In the genomic region with DNA sequence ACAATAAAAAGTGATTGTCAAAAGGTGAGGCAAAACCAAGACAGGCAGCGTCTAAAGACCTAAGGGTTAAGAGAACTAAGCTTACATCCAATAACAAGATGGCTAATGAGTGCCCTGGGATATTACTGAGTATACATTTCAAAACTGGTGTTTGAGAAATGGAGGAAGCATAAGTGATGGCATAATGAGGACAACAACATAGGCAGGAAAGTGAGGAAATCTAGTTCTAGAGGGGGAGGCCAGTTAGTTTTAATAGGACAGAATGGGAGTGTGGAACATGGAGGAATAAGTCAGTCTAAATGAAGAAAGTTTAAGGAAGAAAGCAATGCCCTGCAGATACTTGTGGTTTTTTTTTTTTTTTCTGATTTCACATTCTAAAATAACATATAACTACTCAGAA, we compare ENCODE assay signal across 21 mouse cellular contexts. TPM values are rescaled to one million over a fixed set of nuclear protein-coding genes. Genes with fewer than 3 reads are reported as not detected.
"Had no signal": no experiment of that assay in that cellular context is flagged by ENCODE, and none has a peak within 500 bp of the region (broad histone marks: within the 10 kb centered on the region; RNA-seq: fewer than 3 reads in every experiment).

No protein-coding gene starts in this region.

- H3K4me2 ChIP-seq: lung, embryonic 15.5 days; midbrain, embryonic 11.5 days; midbrain, embryonic 13.5 days; midbrain, embryonic 15.5 days; neural tube, embryonic 12.5 days; stomach, embryonic 15.5 days had no signal

- H3K27me3 ChIP-seq: lung, embryonic 15.5 days; megakaryocyte, embryonic 14.5 days; midbrain, embryonic 13.5 days; midbrain, embryonic 15.5 days; neural tube, embryonic 12.5 days; stomach, embryonic 15.5 days had no signal

- H3K4me3 ChIP-seq: lung, embryonic 15.5 days; megakaryocyte, embryonic 14.5 days; midbrain, embryonic 13.5 days; midbrain, embryonic 15.5 days; neural tube, embryonic 12.5 days; stomach, embryonic 15.5 days had no signal

- H3K27ac ChIP-seq: liver, embryonic 14.5 days; lung, embryonic 15.5 days; macrophage; midbrain, embryonic 13.5 days; midbrain, embryonic 15.5 days; neural tube, embryonic 12.5 days; stomach, embryonic 15.5 days; stomach, postnatal 0 days had no signal

- DNase-seq: lung, adult 18-20 months; lung, postnatal 14 days; lung, postnatal 36 days; right cerebral cortex, postnatal 14 days; thymus, adult 2 months; thymus, postnatal 25 days had no signal

- H3K9ac ChIP-seq: liver, embryonic 14.5 days; lung, embryonic 15.5 days; midbrain, embryonic 13.5 days; midbrain, embryonic 15.5 days; neural tube, embryonic 12.5 days; stomach, embryonic 15.5 days had no signal

- H3K36me3 ChIP-seq: lung, embryonic 15.5 days; midbrain, embryonic 13.5 days; midbrain, embryonic 15.5 days; neural tube, embryonic 12.5 days; stomach, embryonic 15.5 days had no signal

- H3K4me1 ChIP-seq: lung, embryonic 15.5 days; megakaryocyte, embryonic 14.5 days; midbrain, embryonic 13.5 days; midbrain, embryonic 15.5 days; neural tube, embryonic 12.5 days; stomach, embryonic 15.5 days had no signal

- ATAC-seq: lung, postnatal 0 days; midbrain, embryonic 13.5 days; midbrain, embryonic 15.5 days had no signal

- H3K9me3 ChIP-seq: lung, embryonic 15.5 days; megakaryocyte, embryonic 14.5 days; midbrain, embryonic 13.5 days; midbrain, embryonic 15.5 days; neural tube, embryonic 12.5 days; stomach, embryonic 15.5 days had no signal

RNA-seq across cellular contexts. Expression of a gene that starts 20.9 kb away (rescaled TPM):
- polyA plus RNA-seq: neural tube, embryonic 14.5 days had no signal

RNA-seq across cellular contexts. Expression of a gene that starts 45.5 kb away (rescaled TPM):
- total RNA-seq: midbrain, postnatal 0 days; monocyte, adult 5-6 weeks had no signal
- polyA plus RNA-seq: lung, embryonic 15.5 days; lung, postnatal 0 days; midbrain, embryonic 11.5 days; midbrain, embryonic 13.5 days; midbrain, embryonic 15.5 days; midbrain, postnatal 0 days; neural tube, embryonic 12.5 days; neural tube, embryonic 14.5 days; stomach, embryonic 15.5 days; stomach, postnatal 0 days; testis, adult 2 months had no signal
